Mouse (Mus musculus): ENCODE data around the gene Chrm3. TPM values are rescaled to one million over a fixed set of nuclear protein-coding genes. Genes with fewer than 3 reads are reported as not detected.

The Chrm3 gene
- polyA plus RNA-seq, 1 experiment, result 8.4 TPM

- no peak for DNase-seq (ENCODE audit: low read depth)
- TF ChIP-seq POLR2A (IDR thresholded peaks at IDR 0.05; ENCODE audit: borderline replicate concordance, extremely low read depth, insufficient read depth, insufficient read length, poor library complexity, severe bottlenecking) (no peak), CTCF (IDR thresholded peaks at IDR 0.05; ENCODE audit: borderline replicate concordance, extremely low read depth, insufficient read depth, insufficient read length) (no peak)
Measured at GRCm38 (mm10) chr13:10295160-10295559, 65.5 kb downstream of the Chrm3 start.

GRCm38 (mm10) chr13:10284331-10284730 is 76.3 kb downstream of the Chrm3 start:
- TF ChIP-seq CTCF (IDR thresholded peaks at IDR 0.05; ENCODE audit: borderline replicate concordance, extremely low read depth, insufficient read depth, insufficient read length) (no peak), POLR2A (IDR thresholded peaks at IDR 0.05; ENCODE audit: borderline replicate concordance, extremely low read depth, insufficient read depth, insufficient read length, poor library complexity, severe bottlenecking) (no peak)
- no peak for DNase-seq (ENCODE audit: low read depth)

- DNase-seq (ENCODE audit: low read depth), result no peak
- TF ChIP-seq POLR2A (IDR thresholded peaks at IDR 0.05; ENCODE audit: borderline replicate concordance, extremely low read depth, insufficient read depth, insufficient read length, poor library complexity, severe bottlenecking) (no peak), CTCF (IDR thresholded peaks at IDR 0.05; ENCODE audit: borderline replicate concordance, extremely low read depth, insufficient read depth, insufficient read length) (no peak)
Measured at GRCm38 (mm10) chr13:10274907-10275306, 85.7 kb downstream of the Chrm3 start.

- TF ChIP-seq CTCF (IDR thresholded peaks at IDR 0.05; ENCODE audit: borderline replicate concordance, extremely low read depth, insufficient read depth, insufficient read length) (no peak), POLR2A (IDR thresholded peaks at IDR 0.05; ENCODE audit: borderline replicate concordance, extremely low read depth, insufficient read depth, insufficient read length, poor library complexity, severe bottlenecking) (no peak)
- DNase-seq (ENCODE audit: low read depth), result no peak
Measured at GRCm38 (mm10) chr13:10263784-10264183, 96.9 kb downstream of the Chrm3 start.

- DNase-seq (ENCODE audit: low read depth), result no peak
- TF ChIP-seq POLR2A (IDR thresholded peaks at IDR 0.05; ENCODE audit: borderline replicate concordance, extremely low read depth, insufficient read depth, insufficient read length, poor library complexity, severe bottlenecking) (no peak), CTCF (IDR thresholded peaks at IDR 0.05; ENCODE audit: borderline replicate concordance, extremely low read depth, insufficient read depth, insufficient read length) (no peak)
Measured at GRCm38 (mm10) chr13:10253049-10253448, 107.6 kb downstream of the Chrm3 start.

GRCm38 (mm10) chr13:10251499-10252179 is 109.0 kb downstream of the Chrm3 start:
- DNase-seq (ENCODE audit: low read depth), result peak; percentile 25
- TF ChIP-seq CTCF (IDR thresholded peaks at IDR 0.05; ENCODE audit: borderline replicate concordance, extremely low read depth, insufficient read depth, insufficient read length), result no peak
- TF ChIP-seq POLR2A (IDR thresholded peaks at IDR 0.05; ENCODE audit: borderline replicate concordance, extremely low read depth, insufficient read depth, insufficient read length, poor library complexity, severe bottlenecking), result no peak

GRCm38 (mm10) chr13:10244243-10244998 is 116.2 kb downstream of the Chrm3 start:
- peak; percentile 35 for DNase-seq (ENCODE audit: low read depth)
- TF ChIP-seq CTCF (IDR thresholded peaks at IDR 0.05; ENCODE audit: borderline replicate concordance, extremely low read depth, insufficient read depth, insufficient read length) (no peak), POLR2A (IDR thresholded peaks at IDR 0.05; ENCODE audit: borderline replicate concordance, extremely low read depth, insufficient read depth, insufficient read length, poor library complexity, severe bottlenecking) (no peak)

GRCm38 (mm10) chr13:10240238-10240637 is 120.4 kb downstream of the Chrm3 start:
- TF ChIP-seq POLR2A (IDR thresholded peaks at IDR 0.05; ENCODE audit: borderline replicate concordance, extremely low read depth, insufficient read depth, insufficient read length, poor library complexity, severe bottlenecking) (no peak), CTCF (IDR thresholded peaks at IDR 0.05; ENCODE audit: borderline replicate concordance, extremely low read depth, insufficient read depth, insufficient read length) (no peak)
- DNase-seq (ENCODE audit: low read depth), result no peak

GRCm38 (mm10) chr13:10239825-10240224 is 120.8 kb downstream of the Chrm3 start:
- no peak for TF ChIP-seq CTCF (IDR thresholded peaks at IDR 0.05; ENCODE audit: borderline replicate concordance, extremely low read depth, insufficient read depth, insufficient read length)
- no peak for TF ChIP-seq POLR2A (IDR thresholded peaks at IDR 0.05; ENCODE audit: borderline replicate concordance, extremely low read depth, insufficient read depth, insufficient read length, poor library complexity, severe bottlenecking)
- no peak for DNase-seq (ENCODE audit: low read depth)

GRCm38 (mm10) chr13:10237616-10238015 is 123.0 kb downstream of the Chrm3 start:
- TF ChIP-seq POLR2A (IDR thresholded peaks at IDR 0.05; ENCODE audit: borderline replicate concordance, extremely low read depth, insufficient read depth, insufficient read length, poor library complexity, severe bottlenecking) (no peak), CTCF (IDR thresholded peaks at IDR 0.05; ENCODE audit: borderline replicate concordance, extremely low read depth, insufficient read depth, insufficient read length) (no peak)
- DNase-seq (ENCODE audit: low read depth), result no peak

- TF ChIP-seq POLR2A (IDR thresholded peaks at IDR 0.05; ENCODE audit: borderline replicate concordance, extremely low read depth, insufficient read depth, insufficient read length, poor library complexity, severe bottlenecking) (no peak), CTCF (IDR thresholded peaks at IDR 0.05; ENCODE audit: borderline replicate concordance, extremely low read depth, insufficient read depth, insufficient read length) (no peak)
- peak; percentile 40 for DNase-seq (ENCODE audit: low read depth)
Measured at GRCm38 (mm10) chr13:10236279-10236678, 124.4 kb downstream of the Chrm3 start.

Data from brain, embryonic 14.5 days (tissue).